Mouse (Mus musculus): ENCODE data around the gene Catsperg1. TPM values are rescaled to one million over a fixed set of nuclear protein-coding genes. Genes with fewer than 3 reads are reported as not detected.
"Not testable (repeated sequence)": the region's sequence is repeated elsewhere in the genome, so short reads cannot be mapped to it uniquely, and the experiment has no call there.

Gene Catsperg1
- total RNA-seq, 2 experiments from 2014 or later, result 2.0 TPM

GRCm38 (mm10) chr7:29139237-29139636 is 74.6 kb downstream of the Catsperg1 start:
- not testable (repeated sequence) for DNase-seq (ENCODE audit: low spot score in 2 of 2)

- DNase-seq (ENCODE audit: low spot score in 2 of 2), result no peak
These were observed 76.4 kb downstream of the Catsperg1 start for GRCm38 (mm10) chr7:29137429-29137828.

GRCm38 (mm10) chr7:29134693-29135386 is 79.0 kb downstream of the Catsperg1 start, which contains the start of gene Rasgrp4:
Rasgrp4 (plus strand) TSS chr7:29134851.
- no peak for DNase-seq (ENCODE audit: low spot score in 2 of 2)

- DNase-seq (ENCODE audit: low spot score in 2 of 2), result no peak
These were observed 79.6 kb downstream of the Catsperg1 start for GRCm38 (mm10) chr7:29134230-29134629.

Other genes starting within 250 kb of the Catsperg1 start
- 100 to 1,000 TPM; 308 to 312 TPM for gene Eif3k, start 232.2 kb downstream of the Catsperg1 start, total RNA-seq (2021)
- 1 to 10 TPM; 2.5 to 3.6 TPM for gene Map4k1, start 232.0 kb downstream of the Catsperg1 start, total RNA-seq (2021)
- 10 to 100 TPM in 1 of 2 experiments, 1 to 10 TPM in 1; 5.9 to 15.1 TPM for gene Ryr1, start 88.9 kb downstream of the Catsperg1 start, total RNA-seq (2021)
- 1 to 10 TPM; 2.4 TPM for gene Rasgrp4, start 79.2 kb downstream of the Catsperg1 start, total RNA-seq (2021)
- 10 to 100 TPM; 16.2 to 17.2 TPM for gene Fam98c, start 57.8 kb downstream of the Catsperg1 start, total RNA-seq (2021)
- gene Ggn, start 43.8 kb downstream of the Catsperg1 start, total RNA-seq (2021), result 1 to 10 TPM; 1.8 to 2.5 TPM
- gene Spred3, start 43.6 kb downstream of the Catsperg1 start, total RNA-seq (2021), result 10 to 100 TPM; 14.5 to 15.8 TPM
- gene Psmd8, start 33.3 kb downstream of the Catsperg1 start, total RNA-seq (2021), result 100 to 1,000 TPM; 188 to 192 TPM
- 1 to 10 TPM; 2.9 to 3.6 TPM for gene Kcnk6, start 18.5 kb upstream of the Catsperg1 start, total RNA-seq (2021)
- 10 to 100 TPM; 48.2 to 49.7 TPM for gene Yif1b, start 24.3 kb upstream of the Catsperg1 start, total RNA-seq (2021)
- 1 to 10 TPM; 2.4 to 4.5 TPM for gene 2200002D01Rik, start 34.4 kb upstream of the Catsperg1 start, total RNA-seq (2021)
- 10 to 100 TPM; 46.1 to 85.1 TPM for gene Spint2, start 67.9 kb upstream of the Catsperg1 start, total RNA-seq (2021)
- 10 to 100 TPM; 14.3 to 15.0 TPM for gene Ppp1r14a, start 75.3 kb upstream of the Catsperg1 start, total RNA-seq (2021)
- gene Dpf1, start 89.9 kb upstream of the Catsperg1 start, total RNA-seq (2021), result 1 to 10 TPM; 5.0 to 5.7 TPM

Data from adrenal gland, postnatal 4 days (tissue).